Mouse (Mus musculus) midbrain, embryonic 10.5 days (tissue): ENCODE data around the gene Slc1a7. TPM values are rescaled to one million over a fixed set of nuclear protein-coding genes. Genes with fewer than 3 reads are reported as not detected.

ENCODE experiments used
- polyA plus RNA-seq: library from polyadenylated mRNA; unstranded; fragments of >200 nt; fragmentation: Nextera tagmentation; extraction: Ambion mirVana; gene quantifications from 2 replicates; pipeline ENCODE4 v1.2.1, GENCODE M21; 2016

The Slc1a7 gene
- polyA plus RNA-seq, 1 experiment from 2014 or later: not detected

Other genes with a start within 250 kb of the Slc1a7 start
- gene Lrp8, start 166.1 kb upstream of the Slc1a7 start, polyA plus RNA-seq: 10.4 and 15.0 TPM in 2 replicates
- gene Magoh, start 88.6 kb upstream of the Slc1a7 start, polyA plus RNA-seq: 219 and 263 TPM in 2 replicates
- gene 0610037L13Rik, start 78.5 kb upstream of the Slc1a7 start, polyA plus RNA-seq: 113 TPM in 2 replicates
- gene Cpt2, start 44.7 kb upstream of the Slc1a7 start, polyA plus RNA-seq: 37.4 and 39.1 TPM in 2 replicates
- 0.10 and 0.12 TPM in 2 replicates for gene Podn, start 128.1 kb downstream of the Slc1a7 start, polyA plus RNA-seq
- 200 and 214 TPM in 2 replicates for gene Scp2, start 176.7 kb downstream of the Slc1a7 start, polyA plus RNA-seq
- 16.4 and 18.3 TPM in 2 replicates for gene Echdc2, start 197.1 kb downstream of the Slc1a7 start, polyA plus RNA-seq
- 0.05 TPM in 1 of 2 replicates, not detected in the other for gene Zyg11a, start 249.7 kb downstream of the Slc1a7 start, polyA plus RNA-seq